Mouse (Mus musculus) intestine, embryonic 14.5 days (tissue): ENCODE measurements around the gene Rtl5. TPM values are rescaled to one million over a fixed set of nuclear protein-coding genes. Genes with fewer than 3 reads are reported as not detected.

Experiments used
- ATAC-seq: fragments of 200-750 bp; cut with Nextera tagmentation; replicated peaks from 2 replicates; pipeline ENCODE4 v1.8.0; 2017; ENCODE audit warnings: low read depth, moderate number of reproducible peaks, moderate TSS enrichment, moderate library complexity; ENCODE audit not compliant: low FRiP score, low TSS enrichment
- DNase-seq: peaks from one replicate; pipeline ENCODE4 v3.0.0-alpha.2; 2018; ENCODE audit warnings: low spot score
- H3K27ac ChIP-seq: fragments of 300-500 bp; sonication (generic); 2 replicates; pipeline ENCODE4 v1.5.1; 2014; ENCODE audit warnings: low read depth, mild to moderate bottlenecking, control low read depth
- H3K27me3 ChIP-seq: fragments of 300-500 bp; sonication (generic); replicated peaks from 2 replicates; pipeline ENCODE4 v1.6.1; 2014; ENCODE audit warnings: low read length, control low read depth; ENCODE audit not compliant: control insufficient read depth, insufficient read depth
- H3K36me3 ChIP-seq: fragments of 300-500 bp; sonication (generic); 2 replicates; pipeline ENCODE4 v1.6.1; 2014; ENCODE audit warnings: low read length, control low read depth; ENCODE audit not compliant: control insufficient read depth, insufficient read depth
- H3K4me1 ChIP-seq: fragments of 300-500 bp; sonication (generic); replicated peaks from 2 replicates; pipeline ENCODE4 v1.6.1; 2014; ENCODE audit warnings: low read length, control low read depth, mixed read lengths; ENCODE audit not compliant: control insufficient read depth, insufficient read depth
- H3K4me2 ChIP-seq: fragments of 300-500 bp; sonication (generic); 2 replicates; pipeline ENCODE4 v1.6.1; 2014; ENCODE audit warnings: low read length
- H3K4me3 ChIP-seq: fragments of 300-500 bp; sonication (generic); 2 replicates; pipeline ENCODE4 v1.5.1; 2014; ENCODE audit warnings: low read depth, low read length, control low read depth, mixed read lengths
- H3K9ac ChIP-seq: fragments of 300-500 bp; sonication (generic); 2 replicates; pipeline ENCODE4 v1.6.1; 2014; ENCODE audit warnings: mild to moderate bottlenecking, low read length
- H3K9me3 ChIP-seq: fragments of 300-500 bp; sonication (generic); 2 replicates; pipeline ENCODE4 v1.6.1; 2016; ENCODE audit warnings: low read length, control low read depth; ENCODE audit not compliant: control insufficient read depth
- WGBS: fragments of 180-500 bp; shearing (Covaris S2); extraction: QIAGEN DNeasy Blood & Tissue Kit; methylation state at CpG from one replicate; pipeline ENCODE4 v1.1.7; 2014; 5-methylcytosine and 5-hydroxymethylcytosine counted together
- polyA plus RNA-seq: library from polyadenylated mRNA; unstranded; fragments of >200 nt; fragmentation: Nextera tagmentation; extraction: Ambion mirVana; gene quantifications from 2 replicates; pipeline ENCODE4 v1.2.1, GENCODE M21; 2014

Gene Rtl5
- polyA plus RNA-seq, 1 experiment from 2014 or later, result 2.2 TPM

GRCm38 (mm10) chrX:102033566-102033965, 37.5 kb downstream of the Rtl5 start:
- Histone ChIP-seq H3K27ac (no peak overlapping the region), H3K4me3 (no peak overlapping the region), H3K4me1 (no peaks in the 10 kb centered on the region), H3K4me2 (no peak overlapping the region), H3K9me3 (no peaks in the 10 kb centered on the region), H3K36me3 (no peaks in the 10 kb centered on the region), H3K9ac (no peak overlapping the region), H3K27me3 (no peaks in the 10 kb centered on the region; the same call in 1 of the 2 replicates)
- no peak for ATAC-seq
- no peak for DNase-seq
- 37% methylated on average over 2 of the region's 2 CpGs for WGBS

- 81% methylated on average over 8 of the region's 8 CpGs for WGBS
- H3K27ac ChIP-seq, result no peak overlapping the region
- ATAC-seq, result no peak
- H3K9ac ChIP-seq, result no peak overlapping the region
- H3K27me3 ChIP-seq, result no peaks in the 10 kb centered on the region; the same call in 1 of the 2 replicates
- H3K4me3 ChIP-seq, result no peak overlapping the region
- no peak for DNase-seq
- no peaks in the 10 kb centered on the region for H3K4me1 ChIP-seq
- no peaks in the 10 kb centered on the region for H3K36me3 ChIP-seq
- H3K9me3 ChIP-seq, result no peaks in the 10 kb centered on the region
- no peak overlapping the region for H3K4me2 ChIP-seq
Observed at GRCm38 (mm10) chrX:102032431-102032830, 38.7 kb downstream of the Rtl5 start.

- no peaks in the 10 kb centered on the region for H3K4me1 ChIP-seq
- no peak for DNase-seq
- ATAC-seq, result no peak
- WGBS, result 33% methylated on average over 6 of the region's 6 CpGs
- H3K4me3 ChIP-seq, result no peak overlapping the region
- H3K4me2 ChIP-seq, result no peak overlapping the region
- H3K36me3 ChIP-seq, result no peaks in the 10 kb centered on the region
- H3K27ac ChIP-seq, result no peak overlapping the region
- H3K9me3 ChIP-seq, result no peaks in the 10 kb centered on the region
- H3K9ac ChIP-seq, result no peak overlapping the region
- H3K27me3 ChIP-seq, result no peaks in the 10 kb centered on the region; the same call in 1 of the 2 replicates
Observed at GRCm38 (mm10) chrX:102031851-102032250, 39.3 kb downstream of the Rtl5 start.

GRCm38 (mm10) chrX:102024976-102025375, 46.1 kb downstream of the Rtl5 start:
- H3K9ac ChIP-seq, result no peak overlapping the region
- 48% methylated on average over 3 of the region's 3 CpGs for WGBS
- no peak for ATAC-seq

GRCm38 (mm10) chrX:102019471-102020240, 51.4 kb downstream of the Rtl5 start:
- 69% methylated on average over 7 of the region's 7 CpGs for whole genome bisulfite sequencing
- no peak overlapping the region; the same call in 1 of the 2 replicates for H3K4me2 ChIP-seq
- DNase-seq (no peak), ATAC-seq (no peak)
- H3K9me3 ChIP-seq, result no peaks in the 10 kb centered on the region
- no peak overlapping the region for H3K4me3 ChIP-seq
- H3K36me3 ChIP-seq, result no peaks in the 10 kb centered on the region
- no peak overlapping the region for H3K9ac ChIP-seq
- H3K27ac ChIP-seq, result peak overlapping the region; percentile 54; the same call in 1 of the 2 replicates
- 0 out of 2 replicates have a peak, but pooled peaks cover 2% of the 10 kb centered on the region for H3K4me1 ChIP-seq
- H3K27me3 ChIP-seq, result peaks cover 9% of the 10 kb centered on the region; the same call in 1 of the 2 replicates

More at GRCm38 (mm10) chrX:102024976-102025375, 46.1 kb downstream of the Rtl5 start:
- H3K4me1 ChIP-seq, result no peaks in the 10 kb centered on the region
- no peak overlapping the region for H3K4me2 ChIP-seq
- no peak overlapping the region for H3K27ac ChIP-seq
- H3K4me3 ChIP-seq, result no peak overlapping the region
- 0 out of 2 replicates have a peak, but pooled peaks cover 8% of the 10 kb centered on the region for H3K27me3 ChIP-seq
- no peak for DNase-seq
- no peaks in the 10 kb centered on the region for H3K9me3 ChIP-seq
- H3K36me3 ChIP-seq, result no peaks in the 10 kb centered on the region

GRCm38 (mm10) chrX:102018890-102019289, 52.2 kb downstream of the Rtl5 start:
- Histone ChIP-seq H3K4me2 (no peak overlapping the region), H3K27me3 (peaks cover 8% of the 10 kb centered on the region; the same call in 1 of the 2 replicates), H3K4me1 (0 out of 2 replicates have a peak, but pooled peaks cover 2% of the 10 kb centered on the region), H3K27ac (peak overlapping the region; percentile 43; the same call in 1 of the 2 replicates), H3K9ac (no peak overlapping the region), H3K4me3 (no peak overlapping the region), H3K36me3 (no peaks in the 10 kb centered on the region), H3K9me3 (no peaks in the 10 kb centered on the region)
- WGBS, result 24% methylated on average over 3 of the region's 3 CpGs
- DNase-seq (no peak), ATAC-seq (peak; percentile 89)

GRCm38 (mm10) chrX:102017213-102017923, 53.7 kb downstream of the Rtl5 start:
- H3K4me2 ChIP-seq, result no peak overlapping the region
- DNase-seq (no peak), ATAC-seq (no peak)
- H3K36me3 ChIP-seq, result no peaks in the 10 kb centered on the region
- H3K4me3 ChIP-seq, result no peak overlapping the region
- peaks cover 5% of the 10 kb centered on the region; the same call in 1 of the 2 replicates for H3K27me3 ChIP-seq
- H3K27ac ChIP-seq, result no peak overlapping the region; the same call in 1 of the 2 replicates
- H3K9me3 ChIP-seq, result no peaks in the 10 kb centered on the region
- 54% methylated on average over 9 of the region's 9 CpGs for WGBS
- H3K9ac ChIP-seq, result no peak overlapping the region
- 0 out of 2 replicates have a peak, but pooled peaks cover 2% of the 10 kb centered on the region for H3K4me1 ChIP-seq
